ENCODE assay signal across 8 mouse cellular contexts in the genomic region with DNA sequence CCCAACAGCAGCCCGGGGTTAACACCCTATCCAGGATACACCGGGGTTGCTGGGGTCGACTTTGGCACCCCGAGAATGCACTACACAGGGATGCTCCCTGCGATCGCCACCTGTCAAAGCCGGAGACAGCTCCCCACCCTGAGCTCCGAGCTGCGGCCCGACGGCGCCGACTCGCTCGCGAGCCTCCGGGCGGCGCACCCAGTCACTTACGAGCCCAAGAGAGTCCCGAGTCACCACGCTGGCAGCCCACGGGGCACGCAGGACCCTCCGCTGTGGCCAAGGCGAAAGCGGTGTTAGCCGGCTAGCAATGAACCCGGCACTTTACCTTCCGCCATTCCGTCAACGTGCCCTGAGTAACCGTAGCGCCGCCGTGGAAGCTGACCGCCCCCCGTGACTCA. TPM values are rescaled to one million over a fixed set of nuclear protein-coding genes. Genes with fewer than 3 reads are reported as not detected.
DNase-seq lines count a peak whose midpoint lies in the region; ATAC-seq lines count a peak whose summit lies in the region.

No protein-coding gene starts in this region.

- peak; percentile 38; the same call in 1 of the 2 replicates for ATAC-seq in granulocyte monocyte progenitor cell, adult 5-6 weeks (replicated peaks; ENCODE audit: poor library complexity, severe bottlenecking)

- peak; percentile 21 for DNase-seq in left cerebral cortex, adult 11 months (ENCODE audit: low spot score)
- DNase-seq in left cerebral cortex, postnatal 14 days (ENCODE audit: low spot score in 2 of 2), result no peak
- peak; percentile 34 for DNase-seq in c-Kit-negative CD71-positive TER-119-positive erythroid progenitor cells, embryonic 14.5 days (ENCODE audit: low read depth, low spot score)
- DNase-seq in lung, postnatal 25 days (ENCODE audit: low spot score), result peak; percentile 11
- DNase-seq in adrenal gland, adult 8-10 months, result no peak
- DNase-seq in spleen, adult 12 weeks (ENCODE audit: low spot score), result no peak
- DNase-seq in cerebellum, postnatal 25 days, result no peak

- intact Hi-C loops in left cerebral cortex, postnatal 14 days (cut with DNase I), result no loop called here

RNA-seq across cellular contexts. Expression of a gene that starts 0.3 kb away (rescaled TPM):
- total RNA-seq in left cerebral cortex, postnatal 14 days (2021), result 10 to 100 TPM; 45.1 to 45.9 TPM
- 17.9 and 23.4 TPM in 2 replicates for total RNA-seq in granulocyte monocyte progenitor cell, adult 5-6 weeks (2014; fragmentation: Nextera tagmentation)
- total RNA-seq in granulocyte monocyte progenitor cell, adult 5-6 weeks (2017), result 24.5 and 33.0 TPM in 2 replicates
- total RNA-seq in adrenal gland, adult 8-10 months (2022), result 10 to 100 TPM; 33.5 to 39.7 (median 35.7) TPM

RNA-seq across cellular contexts. Expression of a gene that starts 0.4 kb away (rescaled TPM):
- 10 to 100 TPM; 68.4 to 68.8 TPM for total RNA-seq in left cerebral cortex, postnatal 14 days (2021)
- 18.3 and 35.0 TPM in 2 replicates for total RNA-seq in granulocyte monocyte progenitor cell, adult 5-6 weeks (2014; fragmentation: Nextera tagmentation)
- 62.5 and 69.5 TPM in 2 replicates for total RNA-seq in granulocyte monocyte progenitor cell, adult 5-6 weeks (2017)
- total RNA-seq in adrenal gland, adult 8-10 months (2022), result 100 to 1,000 TPM; 157 to 791 (median 490) TPM

RNA-seq across cellular contexts. Expression of a gene that starts 39.0 kb away (rescaled TPM):
- 10 to 100 TPM; 40.9 to 49.8 TPM for total RNA-seq in left cerebral cortex, postnatal 14 days (2021)
- 13.4 and 20.3 TPM in 2 replicates for total RNA-seq in granulocyte monocyte progenitor cell, adult 5-6 weeks (2014; fragmentation: Nextera tagmentation)
- 23.1 and 25.4 TPM in 2 replicates for total RNA-seq in granulocyte monocyte progenitor cell, adult 5-6 weeks (2017)
- total RNA-seq in adrenal gland, adult 8-10 months (2022), result 10 to 100 TPM; 19.4 to 21.4 (median 20.1) TPM

RNA-seq across cellular contexts. Expression of a gene that starts 47.4 kb away (rescaled TPM):
- 10 to 100 TPM; 21.7 to 26.0 TPM for total RNA-seq in left cerebral cortex, postnatal 14 days (2021)
- total RNA-seq in granulocyte monocyte progenitor cell, adult 5-6 weeks (2014; fragmentation: Nextera tagmentation), result 8.5 and 9.2 TPM in 2 replicates
- total RNA-seq in granulocyte monocyte progenitor cell, adult 5-6 weeks (2017), result 4.4 and 6.2 TPM in 2 replicates
- total RNA-seq in adrenal gland, adult 8-10 months (2022), result 10 to 100 TPM; 11.0 to 14.8 (median 12.0) TPM

Comparison
In these comparisons a context has a peak if more than half of its experiments do, and no peak if none do; other contexts are left out.
1. DNase-seq: peak in left cerebral cortex, adult 11 months (single experiment), c-Kit-negative CD71-positive TER-119-positive erythroid progenitor cells, embryonic 14.5 days (single experiment) and lung, postnatal 25 days (single experiment); none in left cerebral cortex, postnatal 14 days (0 of 2), adrenal gland, adult 8-10 months (single experiment), spleen, adult 12 weeks (single experiment) and cerebellum, postnatal 25 days (0 of 2).